Comparison of ENCODE assay signal across 15 mouse cellular contexts in genomic region chr1:154090521-154091490, GRCm38 (mm10).
"Had no signal": no experiment of that assay in that cellular context is flagged by ENCODE, and none has a peak within 500 bp of the region (broad histone marks: within the 10 kb centered on the region; RNA-seq: fewer than 3 reads in every experiment).

No protein-coding gene starts in this region.

- H3K27me3 ChIP-seq: limb, embryonic 13.5 days; midbrain, embryonic 15.5 days; neural tube, embryonic 13.5 days had no signal

- ATAC-seq: midbrain, embryonic 15.5 days had no signal

- H3K4me3 ChIP-seq: layer of hippocampus, adult 2 months; limb, embryonic 13.5 days; midbrain, embryonic 10.5 days; midbrain, embryonic 15.5 days; neural tube, embryonic 13.5 days had no signal

- H3K4me1 ChIP-seq: limb, embryonic 13.5 days; midbrain, embryonic 10.5 days; midbrain, embryonic 15.5 days; neural tube, embryonic 13.5 days had no signal

- H3K4me2 ChIP-seq: limb, embryonic 13.5 days; midbrain, embryonic 15.5 days; neural tube, embryonic 13.5 days had no signal

- H3K36me3 ChIP-seq: limb, embryonic 13.5 days; midbrain, embryonic 10.5 days; midbrain, embryonic 15.5 days; neural tube, embryonic 13.5 days had no signal

- H3K9ac ChIP-seq: limb, embryonic 13.5 days; liver, embryonic 14.5 days; midbrain, embryonic 15.5 days; neural tube, embryonic 13.5 days had no signal

- H3K27ac ChIP-seq: layer of hippocampus, adult 2 months; limb, embryonic 13.5 days; liver, embryonic 14.5 days; midbrain, embryonic 10.5 days; midbrain, embryonic 15.5 days; neural tube, embryonic 13.5 days had no signal

- H3K9me3 ChIP-seq: limb, embryonic 13.5 days; midbrain, embryonic 10.5 days; midbrain, embryonic 15.5 days; neural tube, embryonic 13.5 days had no signal

- DNase-seq: kidney, adult 18-20 months; left cerebral cortex, postnatal 4 days; lung, adult 18-20 months; lung, postnatal 36 days; retina, postnatal 1 day; right cerebral cortex, postnatal 4 days; spleen, adult 18-20 months; thymus, adult 18-20 months; thymus, postnatal 14 days had no signal
